Mouse (Mus musculus) MEL (cell line): ENCODE results near the gene Gli3. TPM values are rescaled to one million over a fixed set of nuclear protein-coding genes. Genes with fewer than 3 reads are reported as not detected.

Experiments
- DNase-seq: peaks from one replicate; pipeline ENCODE4 v3.0.0; 2011; ENCODE audit warnings: low read depth, low spot score
- H3K27ac ChIP-seq: 2 replicates; pipeline ENCODE4 v1.5.1; 2012; ENCODE audit warnings: low read depth, mild to moderate bottlenecking, control low read depth, low read length, moderate library complexity; ENCODE audit not compliant: control insufficient read depth
- H3K27me3 ChIP-seq, 2 experiments: fragments of 150-350 bp in 1 of 2; sonication (generic) in 1 of 2; 2 replicates each; pipeline ENCODE4 v1.6.1; 2012; ENCODE audit warnings: low read length in 2 of 2, mild to moderate bottlenecking in 2 of 2, improper control_type of control experiment in 1 of 2, moderate library complexity in 1 of 2; ENCODE audit not compliant: insufficient read depth in 2 of 2, control insufficient read depth in 1 of 2
- H3K36me3 ChIP-seq, 2 experiments: 2 replicates each; pipeline ENCODE4 v1.6.1; 2012 to 2014; ENCODE audit warnings: low read length in 2 of 2, improper control_type of control experiment in 1 of 2, inconsistent platforms in 1 of 2, mild to moderate bottlenecking in 1 of 2; ENCODE audit not compliant: insufficient read depth in 2 of 2, control insufficient read depth in 1 of 2
- H3K4me1 ChIP-seq, 2 experiments: fragments of 150-350 bp in 1 of 2; sonication (generic) in 1 of 2; 2 replicates each; pipeline ENCODE4 v1.6.1; 2012; ENCODE audit warnings: low read length in 2 of 2, improper control_type of control experiment in 1 of 2, mild to moderate bottlenecking in 1 of 2; ENCODE audit not compliant: insufficient read depth in 2 of 2, control insufficient read depth in 1 of 2
- H3K4me3 ChIP-seq, 2 experiments: fragments of 150-350 bp in 1 of 2; sonication (generic) in 1 of 2; 2 replicates each; pipeline ENCODE4 v1.5.1; 2012; ENCODE audit warnings: low read depth in 2 of 2, low read length in 2 of 2, mild to moderate bottlenecking in 2 of 2, moderate library complexity in 2 of 2, control low read depth in 1 of 2, improper control_type of control experiment in 1 of 2; ENCODE audit not compliant: control insufficient read depth in 1 of 2, insufficient read depth in 1 of 2
- H3K79me2 ChIP-seq: 2 replicates; pipeline ENCODE4 v1.6.1; 2012; ENCODE audit warnings: mild to moderate bottlenecking, low read length, moderate library complexity; ENCODE audit not compliant: control insufficient read depth, poor library complexity, insufficient read depth
- H3K9ac ChIP-seq: 2 replicates; pipeline ENCODE4 v1.6.1; 2012; ENCODE audit warnings: low read depth, mild to moderate bottlenecking, control low read depth, low read length, moderate library complexity; ENCODE audit not compliant: control insufficient read depth, poor library complexity, severe bottlenecking
- H3K9me3 ChIP-seq: fragments of 150-350 bp; sonication (generic); replicated peaks from 2 replicates; pipeline ENCODE4 v1.6.1; 2012; ENCODE audit warnings: mild to moderate bottlenecking, low read length, improper control_type of control experiment, moderate library complexity; ENCODE audit not compliant: insufficient read depth
- BHLHE40 ChIP-seq: IDR thresholded peaks from 2 replicates; pipeline ENCODE4 v1.6.1; 2012; ENCODE audit warnings: low read depth, mild to moderate bottlenecking, inconsistent platforms, low read length, improper control_type of control experiment, borderline replicate concordance
- CHD1 ChIP-seq: IDR thresholded peaks from 2 replicates; pipeline ENCODE4 v1.6.1; 2012; ENCODE audit warnings: low read depth, mild to moderate bottlenecking, inconsistent platforms, low read length, improper control_type of control experiment
- CTCF ChIP-seq, 3 experiments: IDR thresholded peaks in 2 of 3; conservative IDR thresholded peaks in 1 of 3; 2 replicates each; pipeline ENCODE4 v1.5.1; 2011 to 2012; ENCODE audit warnings: low read length in 3 of 3, low read depth in 2 of 3, mild to moderate bottlenecking in 2 of 3, improper control_type of control experiment in 1 of 3, inconsistent platforms in 1 of 3, mixed read lengths in 1 of 3, moderate library complexity in 1 of 3; ENCODE audit not compliant: control insufficient read depth in 1 of 3, insufficient read depth in 1 of 3, poor library complexity in 1 of 3, severe bottlenecking in 1 of 3
- E2F4 ChIP-seq: IDR thresholded peaks from 2 replicates; pipeline ENCODE4 v1.6.1; 2011; ENCODE audit warnings: low read depth, low read length, improper control_type of control experiment, borderline replicate concordance
- EP300 ChIP-seq, 2 experiments: IDR thresholded peaks; 2 replicates each; pipeline ENCODE4 v1.6.1; 2011; ENCODE audit warnings: improper control_type of control experiment in 2 of 2, low read length in 2 of 2, low read depth in 1 of 2, mild to moderate bottlenecking in 1 of 2
- ETS1 ChIP-seq: IDR thresholded peaks from 2 replicates; pipeline ENCODE4 v1.6.1; 2012; ENCODE audit warnings: low read depth, mild to moderate bottlenecking, inconsistent platforms, low read length, improper control_type of control experiment, moderate library complexity
- GABPA ChIP-seq: IDR thresholded peaks from 2 replicates; pipeline ENCODE4 v1.6.1; 2012; ENCODE audit warnings: low read depth, mild to moderate bottlenecking, inconsistent platforms, low read length, improper control_type of control experiment, moderate library complexity
- GATA1 ChIP-seq: IDR thresholded peaks from 2 replicates; pipeline ENCODE4 v1.6.1; 2011; ENCODE audit warnings: low read depth, low read length, improper control_type of control experiment
- JUND ChIP-seq: IDR thresholded peaks from 2 replicates; pipeline ENCODE4 v1.6.1; 2011; ENCODE audit warnings: low read depth, mild to moderate bottlenecking, improper control_type of control experiment, low read length
- KAT2A ChIP-seq: conservative IDR thresholded peaks from 2 replicates; pipeline ENCODE4 v1.6.1; 2012; ENCODE audit warnings: low read depth, low read length, improper control_type of control experiment, inconsistent platforms
- MAFK ChIP-seq: IDR thresholded peaks from 2 replicates; pipeline ENCODE4 v1.6.1; 2011; ENCODE audit warnings: low read depth, mild to moderate bottlenecking, low read length, improper control_type of control experiment, borderline replicate concordance
- MAX ChIP-seq: IDR thresholded peaks from 2 replicates; pipeline ENCODE4 v1.6.1; 2011; ENCODE audit warnings: low read length, improper control_type of control experiment
- MEF2A ChIP-seq: IDR thresholded peaks from 2 replicates; pipeline ENCODE4 v1.6.1; 2014; ENCODE audit warnings: low read depth, mild to moderate bottlenecking, inconsistent platforms, low read length, improper control_type of control experiment; ENCODE audit not compliant: poor library complexity, insufficient replicate concordance, severe bottlenecking; ENCODE audit errors: extremely low read depth
- MXI1 ChIP-seq: IDR thresholded peaks from 2 replicates; pipeline ENCODE4 v1.6.1; 2011; ENCODE audit warnings: mild to moderate bottlenecking, low read depth, low read length, improper control_type of control experiment
- NELFE ChIP-seq: IDR thresholded peaks from 2 replicates; pipeline ENCODE4 v1.6.1; 2011; ENCODE audit warnings: low read depth, low read length, improper control_type of control experiment
- NRF1 ChIP-seq: IDR thresholded peaks from 2 replicates; pipeline ENCODE4 v1.6.1; 2014; ENCODE audit warnings: low read depth, mild to moderate bottlenecking, inconsistent platforms, low read length, improper control_type of control experiment, moderate library complexity; ENCODE audit not compliant: poor library complexity, insufficient read depth, severe bottlenecking
- POLR2A ChIP-seq, 2 experiments: IDR thresholded peaks; 2 replicates each; pipeline ENCODE4 v1.6.1; 2011 to 2012; ENCODE audit warnings: low read length in 2 of 2, mild to moderate bottlenecking in 2 of 2, control low read depth in 1 of 2, improper control_type of control experiment in 1 of 2, low read depth in 1 of 2, moderate library complexity in 1 of 2; ENCODE audit not compliant: control insufficient read depth in 1 of 2, insufficient read depth in 1 of 2, poor library complexity in 1 of 2
- POLR2AphosphoS2 ChIP-seq: IDR thresholded peaks from 2 replicates; pipeline ENCODE4 v1.6.1; 2011; ENCODE audit warnings: low read length, improper control_type of control experiment
- POLR2AphosphoS5 ChIP-seq: IDR thresholded peaks from 2 replicates; pipeline ENCODE4 v1.6.1; 2012; ENCODE audit warnings: low read depth, borderline replicate concordance, mild to moderate bottlenecking, inconsistent platforms, low read length, moderate library complexity, mixed read lengths
- SIN3A ChIP-seq: IDR thresholded peaks from 2 replicates; pipeline ENCODE4 v1.6.1; 2012; ENCODE audit warnings: low read length, improper control_type of control experiment, inconsistent platforms
- TAL1 ChIP-seq: IDR thresholded peaks from 2 replicates; pipeline ENCODE4 v1.6.1; 2012; ENCODE audit warnings: mild to moderate bottlenecking, inconsistent platforms, low read length, moderate library complexity, mixed read lengths
- TBP ChIP-seq: IDR thresholded peaks from 2 replicates; pipeline ENCODE4 v1.8.0; 2011; ENCODE audit warnings: low read depth, low read length, improper control_type of control experiment
- TCF12 ChIP-seq: IDR thresholded peaks from 2 replicates; pipeline ENCODE4 v1.6.1; 2014; ENCODE audit warnings: low read depth, mild to moderate bottlenecking, inconsistent platforms, low read length, improper control_type of control experiment, moderate library complexity
- UBTF ChIP-seq: IDR thresholded peaks from 2 replicates; pipeline ENCODE4 v1.6.1; 2012; ENCODE audit warnings: low read depth, mild to moderate bottlenecking, inconsistent platforms, low read length, improper control_type of control experiment, moderate library complexity, borderline replicate concordance; ENCODE audit not compliant: insufficient read depth
- USF1 ChIP-seq: IDR thresholded peaks from 2 replicates; pipeline ENCODE4 v1.6.1; 2014; ENCODE audit warnings: low read depth, mild to moderate bottlenecking, inconsistent platforms, low read length, improper control_type of control experiment, moderate library complexity
- USF2 ChIP-seq, 2 experiments: IDR thresholded peaks; 2 replicates each; pipeline ENCODE4 v1.6.1; 2011 to 2012; ENCODE audit warnings: improper control_type of control experiment in 2 of 2, low read length in 2 of 2, borderline replicate concordance in 1 of 2, inconsistent platforms in 1 of 2, low read depth in 1 of 2, mild to moderate bottlenecking in 1 of 2; ENCODE audit not compliant: insufficient read depth in 1 of 2
- ZC3H11A ChIP-seq: IDR thresholded peaks from 2 replicates; pipeline ENCODE4 v1.6.1; 2012; ENCODE audit warnings: low read depth, mild to moderate bottlenecking, inconsistent platforms, low read length, improper control_type of control experiment
- ZKSCAN1 ChIP-seq: IDR thresholded peaks from 2 replicates; pipeline ENCODE4 v1.6.1; 2012; ENCODE audit warnings: low read depth, mild to moderate bottlenecking, inconsistent platforms, low read length, improper control_type of control experiment, moderate library complexity
- ZMIZ1 ChIP-seq: IDR thresholded peaks from 2 replicates; pipeline ENCODE4 v1.6.1; 2012; ENCODE audit warnings: low read depth, mild to moderate bottlenecking, inconsistent platforms, low read length, improper control_type of control experiment, moderate library complexity
- ZNF384 ChIP-seq: IDR thresholded peaks from 2 replicates; pipeline ENCODE4 v1.6.1; 2012; ENCODE audit warnings: low read depth, mild to moderate bottlenecking, inconsistent platforms, low read length, improper control_type of control experiment
- polyA plus RNA-seq, 2 experiments: library from polyadenylated mRNA; stranded (reverse) in 1 of 2; unstranded in 1 of 2; fragments of >175 nt in 1 of 2; fragments of >200 nt in 1 of 2; gene quantifications; 2 replicates each; pipeline versions ENCODE4 v1.2.1 to v1.2.4; 2012; ENCODE audit warnings: low replicate concordance in 2 of 2, low read depth in 1 of 2; ENCODE audit not compliant: insufficient read length in 2 of 2, insufficient read depth in 1 of 2, missing spikeins in 1 of 2
- total RNA-seq: library from RNA; depleted of rRNA; stranded (reverse); fragments of 300-350 nt; gene quantifications from 2 replicates; pipeline ENCODE4 v1.2.3, GENCODE M21; 2012

Gli3 gene
- total and polyA plus RNA-seq, 3 experiments, result not detected

- H3K4me3 ChIP-seq, result no peak overlapping the region
- TF ChIP-seq MAFK (no peak), CHD1 (no peak), GATA1 (no peak), MXI1 (no peak), UBTF (no peak), POLR2AphosphoS5 (no peak), JUND (no peak), ZMIZ1 (no peak), GABPA (no peak), MEF2A (no peak), BHLHE40 (no peak), E2F4 (no peak), NELFE (no peak), ETS1 (no peak), ZNF384 (no peak), POLR2AphosphoS2 (no peak), TAL1 (no peak)
- H3K27me3 ChIP-seq, result no peaks in the 10 kb centered on the region
- DNase-seq, result no peak
- no peaks in the 10 kb centered on the region for H3K36me3 ChIP-seq
- no peaks in the 10 kb centered on the region for H3K79me2 ChIP-seq
- no peak overlapping the region for H3K9ac ChIP-seq
- no peaks in the 10 kb centered on the region for H3K4me1 ChIP-seq
- no peaks in the 10 kb centered on the region for H3K9me3 ChIP-seq
- no peak overlapping the region for H3K27ac ChIP-seq
Observed at GRCm38 (mm10) chr13:15641548-15641947, 178.5 kb downstream of the Gli3 start.

- no peak for TF ChIP-seq USF1
- TF ChIP-seq GABPA, result no peak
- no peak for TF ChIP-seq NRF1
- TF ChIP-seq JUND, result no peak
- no peak for TF ChIP-seq POLR2AphosphoS2
- TF ChIP-seq TCF12, result no peak
- TF ChIP-seq MXI1, result no peak
- TF ChIP-seq USF2 (IDR thresholded peaks at IDR 0.05; ENCODE audit: borderline replicate concordance in 1 of 2, insufficient read depth in 1 of 2, low read depth in 1 of 2, low read length in 2 of 2), result no peak
- no peak for TF ChIP-seq NELFE
- TF ChIP-seq ZKSCAN1, result no peak
- TF ChIP-seq TBP, result no peak
- no peak for TF ChIP-seq EP300 (IDR thresholded peaks at IDR 0.05; ENCODE audit: low read depth in 1 of 2, low read length in 2 of 2)
- no peak for TF ChIP-seq E2F4
- TF ChIP-seq KAT2A, result no peak
- no peak for TF ChIP-seq ZC3H11A
- TF ChIP-seq MAX, result no peak
- TF ChIP-seq SIN3A, result no peak
- no peak for TF ChIP-seq CTCF (IDR thresholded peaks at IDR 0.05 in 2 of 3, conservative IDR thresholded peaks at IDR 0.05 in 1 of 3; ENCODE audit: control insufficient read depth in 1 of 3, insufficient read depth in 1 of 3, low read depth in 2 of 3, low read length in 3 of 3, poor library complexity in 1 of 3, severe bottlenecking in 1 of 3)
- no peak for TF ChIP-seq MAFK
- TF ChIP-seq POLR2A (IDR thresholded peaks at IDR 0.05; ENCODE audit: control insufficient read depth in 1 of 2, insufficient read depth in 1 of 2, low read depth in 1 of 2, low read length in 2 of 2, poor library complexity in 1 of 2), result no peak
- H3K79me2 ChIP-seq, result no peaks in the 10 kb centered on the region
- no peak for DNase-seq
- H3K36me3 ChIP-seq, result no peaks in the 10 kb centered on the region
- no peaks in the 10 kb centered on the region for H3K4me1 ChIP-seq
- no peak overlapping the region for H3K4me3 ChIP-seq
- H3K27me3 ChIP-seq, result no peaks in the 10 kb centered on the region
- no peaks in the 10 kb centered on the region for H3K9me3 ChIP-seq
- no peak overlapping the region for H3K9ac ChIP-seq
- no peak overlapping the region for H3K27ac ChIP-seq
Observed at GRCm38 (mm10) chr13:15660502-15660901, 197.5 kb downstream of the Gli3 start.
